Mouse (Mus musculus) embryonic facial prominence, embryonic 11.5 days (tissue): ENCODE results near the gene Trp53i13. TPM values are rescaled to one million over a fixed set of nuclear protein-coding genes. Genes with fewer than 3 reads are reported as not detected.

ENCODE experiments used
- ATAC-seq: fragments of 200-750 bp; cut with Nextera tagmentation; replicated peaks from 2 replicates; pipeline ENCODE4 v1.8.0; 2017; ENCODE audit warnings: low read depth; ENCODE audit not compliant: insufficient number of reproducible peaks, low FRiP score, low TSS enrichment
- DNase-seq: peaks from one replicate; pipeline ENCODE4 v3.0.0-alpha.2; 2015; ENCODE audit warnings: low spot score
- H3K27ac ChIP-seq: fragments of 300-500 bp; sonication (generic); replicated peaks from 2 replicates; pipeline ENCODE4 v1.5.1; 2014; ENCODE audit warnings: mild to moderate bottlenecking, low read depth, low read length, control low read depth
- H3K27me3 ChIP-seq: fragments of 300-500 bp; sonication (generic); 2 replicates; pipeline ENCODE4 v1.6.1; 2014; ENCODE audit warnings: mild to moderate bottlenecking, low read length, moderate library complexity, mixed read lengths; ENCODE audit not compliant: control insufficient read depth, insufficient read depth
- H3K36me3 ChIP-seq: fragments of 300-500 bp; sonication (generic); replicated peaks from 2 replicates; pipeline ENCODE4 v1.6.1; 2014; ENCODE audit warnings: low read depth, mild to moderate bottlenecking, low read length, moderate library complexity, mixed read lengths; ENCODE audit not compliant: control insufficient read depth, insufficient read depth
- H3K4me1 ChIP-seq: fragments of 300-500 bp; sonication (generic); 2 replicates; pipeline ENCODE4 v1.6.1; 2014; ENCODE audit warnings: low read length, mixed read lengths; ENCODE audit not compliant: control insufficient read depth, insufficient read depth
- H3K4me2 ChIP-seq: fragments of 300-500 bp; sonication (generic); 2 replicates; pipeline ENCODE4 v1.6.1; 2014; ENCODE audit warnings: low read depth, mild to moderate bottlenecking, control low read depth, low read length, moderate library complexity
- H3K4me3 ChIP-seq: fragments of 300-500 bp; sonication (generic); 2 replicates; pipeline ENCODE4 v1.5.1; 2014; ENCODE audit warnings: low read depth, low read length, control low read depth
- H3K9ac ChIP-seq: fragments of 300-500 bp; sonication (generic); replicated peaks from 2 replicates; pipeline ENCODE4 v1.6.1; 2014; ENCODE audit warnings: mild to moderate bottlenecking, control low read depth, low read length
- H3K9me3 ChIP-seq: fragments of 300-500 bp; sonication (generic); replicated peaks from 2 replicates; pipeline ENCODE4 v1.6.1; 2016; ENCODE audit warnings: mild to moderate bottlenecking, low read length, inconsistent platforms, mixed read lengths; ENCODE audit not compliant: control insufficient read depth
- WGBS: fragments of 180-500 bp; shearing (Covaris S2); extraction: QIAGEN DNeasy Blood & Tissue Kit; methylation state at CpG from one replicate; pipeline ENCODE4 v1.1.7; 2014; 5-methylcytosine and 5-hydroxymethylcytosine counted together
- polyA plus RNA-seq: library from polyadenylated mRNA; unstranded; fragments of >200 nt; fragmentation: Nextera tagmentation; extraction: Ambion mirVana; gene quantifications from 2 replicates; pipeline ENCODE4 v1.2.1, GENCODE M21; 2014

Gene Trp53i13
- polyA plus RNA-seq, 1 experiment from 2014 or later = 31.0 TPM

DNA sequence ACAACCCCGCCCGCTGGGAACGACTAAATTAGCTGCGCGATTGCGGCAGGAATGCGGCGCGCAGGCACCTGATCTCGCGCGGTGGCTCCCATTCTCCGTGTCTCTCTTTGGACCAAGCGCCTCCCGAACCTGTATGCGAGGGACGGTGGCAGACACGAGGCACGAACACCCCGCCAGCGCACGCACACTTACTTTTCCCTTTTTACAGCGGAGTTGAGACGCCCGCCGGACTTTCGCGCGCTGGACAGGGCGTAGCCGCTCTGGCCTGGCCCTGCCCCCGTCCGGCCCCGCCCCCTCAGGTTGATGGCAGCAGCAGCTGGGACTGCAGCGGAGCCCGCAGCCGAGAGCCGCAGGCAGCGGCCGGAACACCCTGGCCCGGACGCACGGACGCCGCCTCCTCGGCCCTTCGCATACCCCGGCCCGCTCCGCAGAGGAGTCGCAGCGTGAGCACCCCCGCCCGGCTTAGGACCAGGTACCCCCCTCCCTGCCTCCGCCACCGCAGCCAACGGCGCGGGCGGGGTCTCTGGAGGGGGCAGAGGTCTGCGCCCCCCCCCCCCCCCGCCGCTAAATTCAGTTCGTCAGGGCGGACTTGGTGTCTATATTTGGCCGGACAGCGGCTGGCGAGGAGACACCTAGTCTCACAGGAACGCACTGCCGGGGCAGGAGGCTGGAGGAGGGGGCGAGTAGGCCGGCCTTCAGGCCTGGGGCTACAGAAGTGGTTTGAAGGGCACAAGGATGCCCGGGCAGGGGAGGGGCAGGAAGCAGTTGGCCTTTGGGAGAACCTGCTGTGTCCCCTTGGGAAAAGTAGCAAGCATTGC lies 53.3 kb downstream of the Trp53i13 start, which contains the start of gene Coro6:
Coro6 (plus strand) TSS at position 129 of the 818 bp plus-strand sequence.
- ATAC-seq = peak; percentile 49
- H3K9me3 ChIP-seq = no peaks in the 10 kb centered on the region
- peak; percentile 65 for DNase-seq
- peaks cover 3% of the 10 kb centered on the region for H3K4me1 ChIP-seq
- no peak within 1 kb of the TSS for H3K27ac ChIP-seq
- H3K4me3 ChIP-seq = peak within 1 kb of the TSS; percentile 50
- WGBS = under 1% methylated on average over 66 of the region's 73 CpGs
- H3K9ac ChIP-seq = peak within 1 kb of the TSS; percentile 57
- H3K4me2 ChIP-seq = peak within 1 kb of the TSS; percentile 99
- H3K27me3 ChIP-seq = peaks cover 43% of the 10 kb centered on the region
- no peaks in the 10 kb centered on the region for H3K36me3 ChIP-seq

GRCm38 (mm10) chr11:77461856-77462255 lies 53.9 kb downstream of the Trp53i13 start:
- Histone ChIP-seq H3K36me3 (no peaks in the 10 kb centered on the region), H3K4me3 (peak overlapping the region; percentile 50), H3K4me2 (peak overlapping the region; percentile 99), H3K27me3 (peaks cover 37% of the 10 kb centered on the region), H3K27ac (no peak overlapping the region), H3K9me3 (no peaks in the 10 kb centered on the region), H3K4me1 (peaks cover 3% of the 10 kb centered on the region), H3K9ac (peak overlapping the region; percentile 57; the same call in 1 of the 2 replicates)
- ATAC-seq (no peak), DNase-seq (no peak)
- 4% methylated on average over 6 of the region's 6 CpGs for WGBS

Other genes with a start within 250 kb of the Trp53i13 start
- gene Coro6, start 53.6 kb downstream of the Trp53i13 start, polyA plus RNA-seq = 0.25 and 0.43 TPM in 2 replicates
- gene Ankrd13b, start 26.3 kb downstream of the Trp53i13 start, polyA plus RNA-seq = 7.9 and 8.5 TPM in 2 replicates
- gene Git1, start 22.4 kb downstream of the Trp53i13 start, polyA plus RNA-seq = 11.9 and 12.4 TPM in 2 replicates
- gene Abhd15, start 859 bp downstream of the Trp53i13 start, polyA plus RNA-seq = 1.9 and 2.8 TPM in 2 replicates
- gene Gm10392, start 3.2 kb upstream of the Trp53i13 start, polyA plus RNA-seq = 0.14 TPM in 1 of 2 replicates, not detected in the other
- 15.1 and 15.3 TPM in 2 replicates for gene Taok1, start 91.8 kb upstream of the Trp53i13 start, polyA plus RNA-seq
- 4.1 and 4.8 TPM in 2 replicates for gene Nufip2, start 170.2 kb upstream of the Trp53i13 start, polyA plus RNA-seq
- 10.6 and 60.0 TPM in 2 replicates for gene Cryba1, start 209.3 kb upstream of the Trp53i13 start, polyA plus RNA-seq
- 12.3 and 14.5 TPM in 2 replicates for gene Myo18a, start 247.3 kb upstream of the Trp53i13 start, polyA plus RNA-seq